Mouse (Mus musculus) neural tube, embryonic 14.5 days (tissue): ENCODE data around the gene Tubb3. TPM values are rescaled to one million over a fixed set of nuclear protein-coding genes. Genes with fewer than 3 reads are reported as not detected.

Source experiments
- ATAC-seq: fragments of 200-750 bp; cut with Nextera tagmentation; 2 replicates; pipeline ENCODE4 v1.8.0; 2017; ENCODE audit warnings: low read depth, mild to moderate bottlenecking, moderate TSS enrichment, moderate library complexity
- H3K27ac ChIP-seq: fragments of 300-500 bp; sonication (generic); 2 replicates; pipeline ENCODE4 v1.5.1; 2014; ENCODE audit warnings: low read depth, mild to moderate bottlenecking, control low read depth, low read length, moderate library complexity, mixed read lengths
- H3K27me3 ChIP-seq: fragments of 300-500 bp; sonication (generic); 2 replicates; pipeline ENCODE4 v1.6.1; 2014; ENCODE audit warnings: low read length; ENCODE audit not compliant: control insufficient read depth, insufficient read depth
- H3K36me3 ChIP-seq: fragments of 300-500 bp; sonication (generic); 2 replicates; pipeline ENCODE4 v1.6.1; 2014; ENCODE audit warnings: low read length, mixed read lengths; ENCODE audit not compliant: control insufficient read depth, insufficient read depth
- H3K4me1 ChIP-seq: fragments of 300-500 bp; sonication (generic); 2 replicates; pipeline ENCODE4 v1.6.1; 2014; ENCODE audit warnings: low read length; ENCODE audit not compliant: control insufficient read depth, insufficient read depth
- H3K4me2 ChIP-seq: fragments of 300-500 bp; sonication (generic); 2 replicates; pipeline ENCODE4 v1.6.1; 2014; ENCODE audit warnings: mild to moderate bottlenecking, low read depth, low read length, control low read depth
- H3K4me3 ChIP-seq: fragments of 300-500 bp; sonication (generic); 2 replicates; pipeline ENCODE4 v1.5.1; 2014; ENCODE audit warnings: low read depth, low read length, control low read depth, mixed read lengths
- H3K9ac ChIP-seq: fragments of 300-500 bp; sonication (generic); replicated peaks from 2 replicates; pipeline ENCODE4 v1.6.1; 2014; ENCODE audit warnings: low read depth, mild to moderate bottlenecking, control low read depth, low read length, mixed read lengths
- H3K9me3 ChIP-seq: fragments of 300-500 bp; sonication (generic); 2 replicates; pipeline ENCODE4 v1.6.1; 2016; ENCODE audit warnings: low read length; ENCODE audit not compliant: control insufficient read depth
- WGBS: fragments of 180-500 bp; shearing (Covaris S2); extraction: QIAGEN DNeasy Blood & Tissue Kit; methylation state at CpG from one replicate; pipeline ENCODE4 v1.1.7; 2014; 5-methylcytosine and 5-hydroxymethylcytosine counted together
- polyA plus RNA-seq: library from polyadenylated mRNA; unstranded; fragments of >200 nt; fragmentation: Nextera tagmentation; extraction: Ambion mirVana; gene quantifications from 2 replicates; pipeline ENCODE4 v1.2.1, GENCODE M21; 2014

The Tubb3 gene
- polyA plus RNA-seq, 1 experiment from 2014 or later, result 1,632 TPM

DNA sequence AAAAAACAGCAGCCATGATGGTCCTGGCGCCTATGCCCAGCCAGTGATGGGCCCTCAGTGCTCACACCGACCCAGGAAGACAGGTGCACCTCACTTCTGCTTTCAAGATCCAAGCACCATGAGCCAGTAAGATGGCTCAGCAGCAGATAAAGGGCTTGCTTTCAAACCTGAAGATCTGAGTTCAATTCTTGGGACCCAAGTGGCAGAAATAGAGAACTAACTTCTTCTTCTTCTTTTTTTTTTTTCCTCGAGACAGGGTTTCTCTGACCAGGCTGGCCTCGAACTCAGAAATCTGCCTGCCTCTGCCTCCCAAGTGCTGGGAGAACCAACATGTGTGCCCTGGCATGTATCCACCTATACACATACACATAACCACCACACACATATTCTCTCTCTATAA is 8.5 kb downstream of the Tubb3 start:
- Histone ChIP-seq H3K4me1 (peaks cover 6% of the 10 kb centered on the region), H3K4me3 (no peak overlapping the region), H3K4me2 (no peak overlapping the region), H3K36me3 (peaks cover 39% of the 10 kb centered on the region), H3K27me3 (no peaks in the 10 kb centered on the region), H3K9ac (no peak overlapping the region), H3K9me3 (no peaks in the 10 kb centered on the region), H3K27ac (no peak overlapping the region)
- WGBS, result 96% methylated on average over 4 of the region's 4 CpGs
- ATAC-seq, result no peak

DNA sequence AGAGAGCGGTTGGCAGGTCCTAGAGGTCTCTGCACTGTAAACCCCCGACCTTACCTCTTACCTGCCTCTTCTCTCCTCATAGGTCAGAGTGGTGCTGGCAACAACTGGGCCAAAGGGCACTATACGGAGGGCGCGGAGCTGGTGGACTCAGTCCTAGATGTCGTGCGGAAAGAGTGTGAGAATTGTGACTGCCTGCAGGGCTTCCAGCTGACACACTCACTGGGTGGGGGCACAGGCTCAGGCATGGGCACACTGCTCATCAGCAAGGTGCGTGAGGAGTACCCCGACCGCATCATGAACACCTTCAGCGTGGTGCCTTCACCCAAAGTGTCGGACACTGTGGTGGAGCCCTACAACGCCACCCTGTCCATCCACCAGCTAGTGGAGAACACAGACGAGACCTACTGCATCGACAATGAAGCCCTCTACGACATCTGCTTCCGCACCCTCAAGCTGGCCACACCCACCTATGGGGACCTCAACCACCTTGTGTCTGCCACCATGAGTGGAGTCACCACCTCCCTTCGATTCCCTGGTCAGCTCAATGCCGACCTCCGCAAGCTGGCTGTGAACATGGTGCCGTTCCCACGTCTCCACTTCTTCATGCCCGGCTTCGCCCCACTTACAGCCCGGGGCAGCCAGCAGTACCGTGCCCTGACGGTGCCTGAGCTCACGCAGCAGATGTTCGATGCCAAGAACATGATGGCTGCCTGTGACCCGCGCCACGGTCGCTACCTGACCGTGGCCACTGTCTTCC is 9.5 kb downstream of the Tubb3 start:
- Histone ChIP-seq H3K4me1 (peaks cover 6% of the 10 kb centered on the region), H3K36me3 (peaks cover 39% of the 10 kb centered on the region), H3K4me2 (no peak overlapping the region), H3K4me3 (no peak overlapping the region), H3K9ac (no peak overlapping the region), H3K27ac (no peak overlapping the region), H3K9me3 (no peaks in the 10 kb centered on the region), H3K27me3 (no peaks in the 10 kb centered on the region)
- no peak for ATAC-seq
- 93% methylated on average over 34 of the region's 34 CpGs for WGBS

GRCm38 (mm10) chr8:123421325-123421724 is 10.1 kb downstream of the Tubb3 start:
- H3K9ac ChIP-seq, result no peak overlapping the region
- WGBS, result 90% methylated on average over 19 of the region's 19 CpGs
- ATAC-seq, result no peak
- no peak overlapping the region for H3K4me3 ChIP-seq
- no peak overlapping the region for H3K4me2 ChIP-seq
- no peaks in the 10 kb centered on the region for H3K9me3 ChIP-seq
- no peak overlapping the region for H3K27ac ChIP-seq
- no peaks in the 10 kb centered on the region for H3K27me3 ChIP-seq
- peaks cover 39% of the 10 kb centered on the region for H3K36me3 ChIP-seq
- H3K4me1 ChIP-seq, result peaks cover 6% of the 10 kb centered on the region

DNA sequence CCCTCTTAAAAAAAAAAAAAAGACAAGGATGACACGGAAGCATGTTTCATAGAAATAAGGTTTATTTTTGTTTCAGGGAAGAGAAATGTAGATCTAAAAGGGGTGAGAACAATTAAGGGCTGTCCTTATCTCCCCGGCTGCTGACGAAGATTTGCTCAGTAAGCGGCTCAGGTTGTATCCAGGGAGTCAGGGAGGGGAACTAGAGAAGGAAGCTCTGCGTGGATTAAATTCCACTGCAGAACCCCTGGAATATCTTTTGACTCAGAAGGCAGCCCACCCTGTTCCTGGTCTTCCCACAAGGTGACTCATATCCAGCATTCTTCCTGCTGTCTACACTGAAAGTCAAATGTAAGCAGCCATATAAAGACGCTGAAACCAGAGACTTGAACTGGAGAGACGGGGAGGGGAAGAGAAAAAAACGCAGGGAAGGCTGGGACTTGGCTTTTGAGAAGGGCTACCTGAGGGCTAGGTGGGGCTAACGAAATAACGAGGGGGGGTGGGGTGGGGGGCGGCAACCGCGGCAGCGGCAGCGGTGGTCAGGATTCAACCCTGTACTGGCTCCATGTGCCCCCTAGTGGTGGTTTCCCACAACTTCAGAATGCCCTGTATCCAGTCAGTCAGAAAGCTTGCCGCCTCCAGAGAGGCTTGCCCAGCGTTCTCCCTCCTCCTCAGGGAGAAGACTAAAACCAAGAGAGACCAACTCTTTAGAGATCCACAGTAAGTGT is 11.0 kb downstream of the Tubb3 start:
- H3K36me3 ChIP-seq, result peaks cover 39% of the 10 kb centered on the region
- no peak overlapping the region for H3K27ac ChIP-seq
- H3K4me2 ChIP-seq, result peak overlapping the region; percentile 30; the same call in 1 of the 2 replicates
- 21% methylated on average over 17 of the region's 17 CpGs for WGBS
- no peak overlapping the region for H3K4me3 ChIP-seq
- H3K4me1 ChIP-seq, result no peaks in the 10 kb centered on the region; the same call in 1 of the 2 replicates
- no peaks in the 10 kb centered on the region for H3K27me3 ChIP-seq
- no peak overlapping the region; the same call in 1 of the 2 replicates for H3K9ac ChIP-seq
- H3K9me3 ChIP-seq, result no peaks in the 10 kb centered on the region
- peak; percentile 78; the same call in 1 of the 2 replicates for ATAC-seq

GRCm38 (mm10) chr8:123422781-123423159 is 11.5 kb downstream of the Tubb3 start:
- H3K36me3 ChIP-seq, result peaks cover 39% of the 10 kb centered on the region
- WGBS, result 25% methylated on average over 3 of the region's 3 CpGs
- H3K9ac ChIP-seq, result no peak overlapping the region; the same call in 1 of the 2 replicates
- ATAC-seq, result no peak
- no peaks in the 10 kb centered on the region for H3K27me3 ChIP-seq
- no peak overlapping the region for H3K27ac ChIP-seq
- H3K4me1 ChIP-seq, result no peaks in the 10 kb centered on the region
- H3K4me2 ChIP-seq, result no peak overlapping the region
- H3K4me3 ChIP-seq, result no peak overlapping the region
- no peaks in the 10 kb centered on the region for H3K9me3 ChIP-seq

- WGBS, result 77% methylated on average over 7 of the region's 7 CpGs
- H3K4me1 ChIP-seq, result no peaks in the 10 kb centered on the region
- H3K4me2 ChIP-seq, result peak within 1 kb of the TSS; percentile 30; the same call in 1 of the 2 replicates
- H3K27me3 ChIP-seq, result no peaks in the 10 kb centered on the region
- H3K4me3 ChIP-seq, result no peak within 1 kb of the TSS
- H3K36me3 ChIP-seq, result peaks cover 34% of the 10 kb centered on the region
- ATAC-seq, result no peak
- peaks cover 2% of the 10 kb centered on the region for H3K9me3 ChIP-seq
- H3K9ac ChIP-seq, result no peak within 1 kb of the TSS; the same call in 1 of the 2 replicates
- H3K27ac ChIP-seq, result no peak within 1 kb of the TSS
Observed at GRCm38 (mm10) chr8:123423441-123423840, 12.2 kb downstream of the Tubb3 start, which contains the start of gene Def8. Gene Def8, plus strand, starts transcription at chr8:123423527.

DNA sequence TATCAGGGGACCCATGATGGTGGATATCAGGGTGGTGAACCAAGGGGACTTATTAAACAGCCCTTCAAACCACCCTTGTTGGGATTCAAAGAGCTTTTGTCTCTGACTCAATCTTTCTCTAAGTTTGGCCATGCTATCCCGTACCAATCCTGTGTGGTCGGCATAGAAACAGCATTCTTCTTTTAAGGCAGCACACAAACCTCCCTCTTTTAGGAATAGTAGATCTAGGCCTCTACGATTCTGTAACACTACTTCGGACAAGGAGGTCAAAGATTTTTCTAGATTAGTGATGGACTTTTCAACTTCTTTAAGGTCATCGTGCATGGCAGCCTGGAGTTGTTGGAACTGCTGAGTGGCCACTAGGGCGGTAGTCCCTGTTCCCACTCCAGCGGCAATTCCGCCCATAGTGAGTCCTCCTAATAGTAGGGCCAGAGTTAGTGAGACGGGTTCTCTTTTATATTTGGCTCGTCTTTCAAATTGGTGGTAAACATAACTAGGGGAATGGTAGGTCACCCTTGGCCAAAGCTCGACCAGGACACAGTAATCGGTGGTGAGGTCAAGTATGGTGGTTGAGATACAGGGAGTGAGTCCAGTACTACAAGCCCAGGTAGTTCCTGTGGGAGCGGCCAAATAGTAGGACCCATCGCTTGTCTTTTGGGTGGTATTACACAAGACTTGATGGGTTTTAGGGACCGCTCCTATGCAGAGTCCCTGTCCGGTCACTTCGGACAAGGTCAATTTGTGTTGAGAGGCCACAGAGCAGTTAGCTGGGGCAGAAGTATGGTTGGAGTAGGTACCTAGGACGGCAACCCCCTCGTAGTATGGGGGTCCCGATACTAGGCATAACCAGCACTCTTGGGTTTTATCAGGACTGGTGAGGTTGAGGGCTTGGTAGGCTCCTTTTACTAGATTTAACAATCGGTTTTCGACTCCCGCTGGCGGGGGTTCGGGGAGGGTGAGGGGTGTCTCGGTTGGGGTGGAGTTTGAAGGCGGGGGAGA is 15.6 kb downstream of the Tubb3 start:
- Histone ChIP-seq H3K27ac (no peak overlapping the region), H3K4me2 (no peak overlapping the region), H3K9me3 (peaks cover 3% of the 10 kb centered on the region), H3K9ac (no peak overlapping the region), H3K27me3 (no peaks in the 10 kb centered on the region), H3K4me1 (no peaks in the 10 kb centered on the region), H3K36me3 (peaks cover 4% of the 10 kb centered on the region), H3K4me3 (no peak overlapping the region)
- 96% methylated on average over 27 of the region's 27 CpGs for WGBS
- no peak for ATAC-seq

GRCm38 (mm10) chr8:123427639-123428275 is 16.5 kb downstream of the Tubb3 start:
- Histone ChIP-seq H3K36me3 (peaks cover under 1% of the 10 kb centered on the region), H3K27ac (no peak overlapping the region), H3K9me3 (peaks cover 3% of the 10 kb centered on the region), H3K27me3 (no peaks in the 10 kb centered on the region), H3K4me1 (no peaks in the 10 kb centered on the region), H3K9ac (no peak overlapping the region), H3K4me3 (no peak overlapping the region), H3K4me2 (no peak overlapping the region)
- ATAC-seq, result no peak
- 96% methylated on average over 24 of the region's 24 CpGs for whole genome bisulfite sequencing
